Mouse (Mus musculus) midbrain, embryonic 14.5 days (tissue): ENCODE data around the gene Wfikkn2. TPM values are rescaled to one million over a fixed set of nuclear protein-coding genes. Genes with fewer than 3 reads are reported as not detected.

Experiments used
- ATAC-seq: fragments of 200-750 bp; cut with Nextera tagmentation; 2 replicates; pipeline ENCODE4 v1.8.0; 2017; ENCODE audit warnings: moderate number of reproducible peaks, moderate library complexity; ENCODE audit not compliant: low FRiP score, low TSS enrichment
- DNase-seq: peaks from one replicate; pipeline ENCODE4 v3.0.0-alpha.2; 2015
- H3K27ac ChIP-seq: fragments of 300-500 bp; sonication (generic); replicated peaks from 2 replicates; pipeline ENCODE4 v1.5.1; 2014; ENCODE audit warnings: mild to moderate bottlenecking, low read depth, low read length, moderate library complexity
- H3K27me3 ChIP-seq: fragments of 300-500 bp; sonication (generic); 2 replicates; pipeline ENCODE4 v1.6.1; 2014; ENCODE audit warnings: low read length, control low read depth, mixed read lengths; ENCODE audit not compliant: control insufficient read depth, insufficient read depth
- H3K36me3 ChIP-seq: fragments of 300-500 bp; sonication (generic); 2 replicates; pipeline ENCODE4 v1.6.1; 2014; ENCODE audit warnings: low read length, control low read depth; ENCODE audit not compliant: control insufficient read depth, insufficient read depth
- H3K4me1 ChIP-seq: fragments of 300-500 bp; sonication (generic); 2 replicates; pipeline ENCODE4 v1.6.1; 2014; ENCODE audit warnings: mild to moderate bottlenecking, antibody characterized with exemption, low read length, control low read depth; ENCODE audit not compliant: control insufficient read depth, insufficient read depth
- H3K4me2 ChIP-seq: fragments of 300-500 bp; sonication (generic); 2 replicates; pipeline ENCODE4 v1.6.1; 2014; ENCODE audit warnings: mild to moderate bottlenecking, low read length, moderate library complexity
- H3K4me3 ChIP-seq: fragments of 300-500 bp; sonication (generic); replicated peaks from 2 replicates; pipeline ENCODE4 v1.5.1; 2014; ENCODE audit warnings: low read depth, low read length
- H3K9ac ChIP-seq: fragments of 300-500 bp; sonication (generic); replicated peaks from 2 replicates; pipeline ENCODE4 v1.6.1; 2014; ENCODE audit warnings: mild to moderate bottlenecking, low read length, moderate library complexity
- H3K9me3 ChIP-seq: fragments of 300-500 bp; sonication (generic); 2 replicates; pipeline ENCODE4 v1.6.1; 2016; ENCODE audit warnings: low read length, control low read depth, mixed read lengths; ENCODE audit not compliant: control insufficient read depth
- WGBS: fragments of 180-500 bp; shearing (Covaris S2); extraction: QIAGEN DNeasy Blood & Tissue Kit; methylation state at CpG from one replicate; pipeline ENCODE4 v1.1.7; 2014; 5-methylcytosine and 5-hydroxymethylcytosine counted together
- polyA plus RNA-seq: library from polyadenylated mRNA; unstranded; fragments of >200 nt; fragmentation: Nextera tagmentation; extraction: Ambion mirVana; gene quantifications from 2 replicates; pipeline ENCODE4 v1.2.1, GENCODE M21; 2014

The Wfikkn2 gene
- polyA plus RNA-seq, 1 experiment from 2014 or later, result 2.0 TPM

GRCm38 (mm10) chr11:94281199-94282181, 35.7 kb upstream of the Wfikkn2 start, which contains the start of gene Gm21885:
Gene Gm21885, plus strand, starts transcription at chr11:94281873.
- H3K9me3 ChIP-seq, result no peaks in the 10 kb centered on the region
- no peak within 1 kb of the TSS for H3K4me3 ChIP-seq
- ATAC-seq (no peak), DNase-seq (peak; percentile 19)
- 0 out of 2 replicates have a peak, but pooled peaks cover 3% of the 10 kb centered on the region for H3K4me1 ChIP-seq
- H3K27ac ChIP-seq, result no peak within 1 kb of the TSS
- H3K4me2 ChIP-seq, result no peak within 1 kb of the TSS
- H3K9ac ChIP-seq, result no peak within 1 kb of the TSS
- 88% methylated on average over 11 of the region's 11 CpGs for WGBS
- H3K36me3 ChIP-seq, result peaks cover 23% of the 10 kb centered on the region
- H3K27me3 ChIP-seq, result no peaks in the 10 kb centered on the region

- no peaks in the 10 kb centered on the region for H3K9me3 ChIP-seq
- 0 out of 2 replicates have a peak, but pooled peaks cover 3% of the 10 kb centered on the region for H3K4me1 ChIP-seq
- H3K27me3 ChIP-seq, result no peaks in the 10 kb centered on the region
- peak; percentile 96 for DNase-seq
- peak overlapping the region; percentile 40 for H3K9ac ChIP-seq
- ATAC-seq, result peak; percentile 77
- peak overlapping the region; percentile 20 for H3K4me3 ChIP-seq
- peak overlapping the region; percentile 55 for H3K4me2 ChIP-seq
- H3K27ac ChIP-seq, result no peak overlapping the region
- WGBS, result 6% methylated on average over 20 of the region's 20 CpGs
- H3K36me3 ChIP-seq, result no peaks in the 10 kb centered on the region
These were observed 31.1 kb upstream of the Wfikkn2 start for GRCm38 (mm10) chr11:94276869-94277337.

DNA sequence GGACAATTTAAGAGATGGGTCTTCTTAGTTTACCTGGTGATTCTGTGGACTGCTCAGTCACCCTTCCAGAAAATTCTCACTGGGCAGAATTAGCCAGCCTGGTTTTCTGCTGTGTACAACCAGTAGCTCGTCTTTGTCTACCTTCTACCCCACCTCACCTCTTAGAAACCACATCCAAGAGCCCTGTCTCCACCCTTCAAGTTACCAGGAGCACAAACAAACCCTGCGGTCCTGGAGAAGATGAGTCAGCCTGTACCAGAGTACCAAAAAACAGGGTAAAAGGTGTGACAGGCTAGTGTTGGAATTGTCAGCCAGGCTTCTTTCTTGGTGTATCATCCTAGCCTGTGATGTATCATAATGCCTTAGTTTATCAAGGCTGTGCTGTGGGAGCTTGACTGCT, 29.9 kb upstream of the Wfikkn2 start:
- Histone ChIP-seq H3K9me3 (no peaks in the 10 kb centered on the region), H3K9ac (no peak overlapping the region), H3K27me3 (no peaks in the 10 kb centered on the region), H3K4me2 (no peak overlapping the region), H3K4me1 (0 out of 2 replicates have a peak, but pooled peaks cover 3% of the 10 kb centered on the region), H3K4me3 (no peak overlapping the region), H3K36me3 (no peaks in the 10 kb centered on the region), H3K27ac (no peak overlapping the region)
- 95% methylated on average over 2 of the region's 2 CpGs for WGBS
- ATAC-seq, result no peak
- DNase-seq, result no peak

GRCm38 (mm10) chr11:94275226-94275625, 29.4 kb upstream of the Wfikkn2 start:
- no peak overlapping the region for H3K9ac ChIP-seq
- ATAC-seq, result no peak
- DNase-seq, result no peak
- H3K4me2 ChIP-seq, result no peak overlapping the region
- 82% methylated on average over 7 of the region's 7 CpGs for WGBS
- H3K36me3 ChIP-seq, result no peaks in the 10 kb centered on the region
- no peak overlapping the region for H3K27ac ChIP-seq
- H3K27me3 ChIP-seq, result no peaks in the 10 kb centered on the region
- 0 out of 2 replicates have a peak, but pooled peaks cover 3% of the 10 kb centered on the region for H3K4me1 ChIP-seq
- H3K4me3 ChIP-seq, result no peak overlapping the region
- H3K9me3 ChIP-seq, result no peaks in the 10 kb centered on the region

- Histone ChIP-seq H3K36me3 (no peaks in the 10 kb centered on the region), H3K4me2 (no peak overlapping the region), H3K9me3 (no peaks in the 10 kb centered on the region), H3K27ac (no peak overlapping the region), H3K9ac (no peak overlapping the region), H3K4me1 (0 out of 2 replicates have a peak, but pooled peaks cover 3% of the 10 kb centered on the region), H3K27me3 (no peaks in the 10 kb centered on the region), H3K4me3 (no peak overlapping the region)
- DNase-seq (no peak), ATAC-seq (no peak)
- 92% methylated on average over 10 of the region's 10 CpGs for WGBS
These were observed 28.5 kb upstream of the Wfikkn2 start for GRCm38 (mm10) chr11:94274206-94274867.

- no peaks in the 10 kb centered on the region for H3K27me3 ChIP-seq
- no peak overlapping the region for H3K4me3 ChIP-seq
These were observed 27.4 kb upstream of the Wfikkn2 start for GRCm38 (mm10) chr11:94272960-94273927.

DNA sequence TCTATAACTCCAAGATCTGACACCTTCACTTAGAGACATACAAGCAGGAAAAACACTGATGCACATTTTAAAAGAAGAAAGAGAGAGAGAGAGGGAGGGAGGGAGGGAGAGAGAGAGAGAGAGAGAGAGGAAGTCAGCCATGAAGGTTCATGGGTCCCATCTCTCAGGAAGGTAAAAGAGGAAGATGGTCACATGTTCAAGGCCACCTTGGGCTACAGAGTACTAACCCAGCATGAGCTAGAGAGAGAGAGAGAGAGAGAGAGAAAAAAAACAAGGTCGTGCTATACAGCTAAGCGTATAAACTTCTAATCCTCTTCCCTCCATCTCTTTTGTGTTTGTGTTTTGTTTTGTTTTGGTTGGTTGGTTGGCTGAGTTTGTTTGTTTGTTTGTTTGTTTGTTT, 25.2 kb upstream of the Wfikkn2 start:
- whole genome bisulfite sequencing, result 86% methylated on average over 2 of the region's 2 CpGs
- no peak for ATAC-seq
- Histone ChIP-seq H3K9me3 (no peaks in the 10 kb centered on the region), H3K4me2 (no peak overlapping the region), H3K27ac (no peak overlapping the region), H3K36me3 (no peaks in the 10 kb centered on the region), H3K4me1 (no peaks in the 10 kb centered on the region), H3K27me3 (no peaks in the 10 kb centered on the region), H3K9ac (no peak overlapping the region), H3K4me3 (no peak overlapping the region)
- DNase-seq, result no peak

More at GRCm38 (mm10) chr11:94272960-94273927, 27.4 kb upstream of the Wfikkn2 start:
- H3K4me1 ChIP-seq, result 0 out of 2 replicates have a peak, but pooled peaks cover 3% of the 10 kb centered on the region
- no peaks in the 10 kb centered on the region for H3K36me3 ChIP-seq
- no peak overlapping the region for H3K9ac ChIP-seq
- ATAC-seq (no peak), DNase-seq (no peak)
- no peak overlapping the region for H3K4me2 ChIP-seq
- H3K9me3 ChIP-seq, result no peaks in the 10 kb centered on the region
- 91% methylated on average over 21 of the region's 21 CpGs for WGBS
- H3K27ac ChIP-seq, result no peak overlapping the region

DNA sequence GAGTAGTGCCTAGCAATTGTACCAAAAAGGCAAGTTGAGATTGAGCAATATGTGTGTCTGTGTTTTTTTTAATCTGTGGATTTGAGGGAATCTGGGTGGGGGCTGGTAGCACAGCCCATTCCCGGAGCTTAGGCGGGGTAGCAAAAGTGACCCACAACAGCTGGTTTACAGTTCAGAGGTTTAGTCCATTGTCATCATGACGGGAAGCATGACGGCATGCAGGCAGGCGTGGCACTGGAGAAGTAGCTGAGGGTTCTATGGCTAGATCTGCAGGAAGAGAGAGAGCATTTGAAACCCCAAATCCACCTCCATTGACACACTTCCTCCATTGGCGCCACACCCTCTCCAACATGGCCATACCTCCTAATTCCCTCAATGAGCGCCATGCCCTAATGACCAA, 24.1 kb upstream of the Wfikkn2 start:
- Histone ChIP-seq H3K27me3 (no peaks in the 10 kb centered on the region), H3K9ac (no peak overlapping the region), H3K4me1 (peaks cover 8% of the 10 kb centered on the region; the same call in 1 of the 2 replicates), H3K4me2 (no peak overlapping the region), H3K4me3 (no peak overlapping the region), H3K27ac (no peak overlapping the region), H3K36me3 (no peaks in the 10 kb centered on the region), H3K9me3 (no peaks in the 10 kb centered on the region)
- ATAC-seq (no peak), DNase-seq (no peak)
- WGBS, result 87% methylated on average over 7 of the region's 7 CpGs
